Mouse (Mus musculus) cerebellum, adult 11-12 months (tissue): ENCODE results near the gene Ccdc3.
"Not testable (repeated sequence)": the region's sequence is repeated elsewhere in the genome, so short reads cannot be mapped to it uniquely, and the experiment has no call there.

ENCODE experiments used
- DNase-seq: peaks from one replicate; pipeline ENCODE4 v3.0.0; 2022

Ccdc3 gene

DNA sequence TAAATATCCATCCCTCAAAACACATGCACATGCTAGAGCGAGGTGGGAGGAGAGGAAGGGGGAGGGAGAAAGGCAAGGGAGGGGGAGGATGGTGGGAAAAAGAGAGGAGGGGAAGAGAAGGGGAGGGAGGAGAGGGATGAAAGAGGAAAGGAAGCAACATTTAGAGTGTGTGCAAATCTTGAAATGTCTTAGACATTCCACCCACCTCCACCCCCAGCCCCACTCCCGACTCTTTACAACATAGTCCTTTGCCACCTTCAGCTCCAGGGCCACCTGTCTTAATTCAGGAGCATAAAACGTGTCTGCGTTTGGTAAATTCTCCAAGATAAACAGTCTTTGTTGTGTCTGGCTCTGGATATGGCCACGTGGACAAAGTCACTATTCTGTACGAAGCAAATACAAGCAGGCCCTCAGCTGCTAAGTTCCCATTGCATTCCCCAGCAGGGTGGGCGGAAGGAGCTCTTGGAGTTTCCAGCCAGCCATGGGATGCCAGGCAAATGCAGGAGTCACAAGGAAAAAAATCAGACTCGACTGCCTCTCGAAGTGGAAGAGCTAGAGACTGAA lies 77.8 kb downstream of the Ccdc3 start:
- no peak for DNase-seq

GRCm38 (mm10) chr2:5219206-5219605 lies 81.6 kb downstream of the Ccdc3 start:
- DNase-seq: no peak

DNA sequence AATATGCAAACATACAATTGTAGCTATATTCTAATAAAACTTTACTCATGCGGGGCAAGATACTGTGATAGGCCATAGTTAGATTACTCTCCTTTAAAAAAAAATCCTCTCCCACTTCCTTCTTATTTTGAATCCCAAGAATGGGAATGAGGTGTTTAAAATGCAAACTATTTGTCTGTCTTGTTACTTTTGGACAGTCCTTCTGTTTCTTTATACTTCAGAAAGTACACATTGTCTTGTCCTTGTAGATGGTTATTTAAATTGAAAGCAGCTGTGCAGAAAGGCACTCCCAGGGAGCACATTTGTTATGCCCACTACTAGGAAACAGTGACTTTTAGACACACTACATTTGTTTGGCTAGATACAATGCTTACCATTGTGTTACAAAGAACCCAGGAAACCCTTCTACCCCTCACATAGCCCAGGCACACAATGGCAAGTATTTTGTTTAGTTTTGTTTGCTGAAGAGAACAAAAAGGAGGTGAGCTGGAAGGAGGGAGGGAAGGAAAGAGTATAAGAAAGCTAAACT lies 82.3 kb downstream of the Ccdc3 start:
- no peak for DNase-seq

GRCm38 (mm10) chr2:5222571-5222970 lies 85.0 kb downstream of the Ccdc3 start:
- DNase-seq: no peak

DNA sequence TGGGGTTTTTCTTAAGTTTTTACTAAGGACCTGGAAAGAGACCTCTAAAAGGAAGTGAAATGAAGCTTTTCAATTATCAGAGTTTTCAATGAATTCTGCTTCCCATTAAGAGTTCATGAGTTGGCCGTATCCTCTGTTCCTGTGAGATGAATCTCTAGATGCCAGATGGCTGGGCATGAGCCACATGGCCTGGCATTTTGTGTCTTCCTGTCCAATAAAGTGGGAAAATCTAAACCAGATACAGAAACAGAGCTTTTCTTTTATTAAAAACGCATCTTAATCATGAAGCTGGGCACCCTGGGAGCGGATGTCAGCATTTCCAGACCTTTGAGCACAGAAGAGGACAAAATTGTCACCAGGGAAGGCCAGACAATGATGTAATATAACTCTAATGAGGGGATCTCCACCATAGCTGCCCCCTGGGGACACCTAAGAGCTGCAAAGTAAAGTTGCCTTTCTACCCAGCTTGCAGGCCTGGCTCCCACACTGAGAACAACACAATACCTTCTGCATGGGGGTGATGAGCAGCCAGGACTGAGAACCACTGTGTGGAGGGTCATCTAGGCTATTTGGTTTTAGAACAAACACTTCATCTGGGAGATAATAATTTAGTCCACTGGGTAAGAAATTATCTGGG lies 99.4 kb downstream of the Ccdc3 start:
- DNase-seq: peak; percentile 55

DNA sequence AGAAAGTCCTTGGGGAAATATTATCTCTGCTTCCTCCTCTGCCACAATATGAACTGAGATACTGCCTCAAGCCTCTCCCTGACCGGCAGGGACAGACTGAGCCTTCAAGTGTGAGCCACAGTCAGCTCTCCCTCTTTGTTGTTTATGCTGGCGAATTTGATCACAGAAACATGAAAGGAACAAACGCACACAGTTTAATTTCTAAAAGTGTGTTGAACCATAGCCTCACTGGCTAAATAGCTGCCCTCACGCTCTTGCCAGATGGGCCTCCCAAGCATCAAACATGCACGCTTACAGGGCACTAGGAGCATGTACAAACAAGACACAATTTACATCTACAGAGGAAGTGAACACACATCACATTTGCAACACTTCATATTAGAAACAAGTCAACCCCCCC lies 100.3 kb downstream of the Ccdc3 start:
- no peak for DNase-seq

GRCm38 (mm10) chr2:5239492-5239891 lies 101.9 kb downstream of the Ccdc3 start:
- DNase-seq: no peak

DNA sequence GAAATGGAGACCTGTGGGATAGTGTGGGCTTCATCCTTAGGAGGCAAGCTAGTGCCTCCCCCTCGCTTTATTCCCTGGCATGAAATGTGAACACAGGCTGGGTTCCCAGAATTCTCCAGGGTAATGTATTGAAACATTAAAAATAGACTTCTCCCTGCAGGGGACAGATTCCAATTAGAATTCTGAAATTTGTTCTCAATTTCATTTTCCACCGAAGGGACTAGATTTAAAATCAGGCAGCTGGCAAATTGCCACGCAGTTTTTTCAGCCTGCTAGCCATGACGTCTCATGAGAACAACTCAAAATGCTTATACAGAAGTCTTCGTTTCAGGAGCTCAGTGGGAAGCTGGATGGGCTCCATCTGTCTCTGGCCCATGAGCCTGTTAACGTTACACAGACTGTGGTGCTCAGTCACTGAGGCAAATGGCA lies 103.9 kb downstream of the Ccdc3 start:
- peak; percentile 49 for DNase-seq

DNA sequence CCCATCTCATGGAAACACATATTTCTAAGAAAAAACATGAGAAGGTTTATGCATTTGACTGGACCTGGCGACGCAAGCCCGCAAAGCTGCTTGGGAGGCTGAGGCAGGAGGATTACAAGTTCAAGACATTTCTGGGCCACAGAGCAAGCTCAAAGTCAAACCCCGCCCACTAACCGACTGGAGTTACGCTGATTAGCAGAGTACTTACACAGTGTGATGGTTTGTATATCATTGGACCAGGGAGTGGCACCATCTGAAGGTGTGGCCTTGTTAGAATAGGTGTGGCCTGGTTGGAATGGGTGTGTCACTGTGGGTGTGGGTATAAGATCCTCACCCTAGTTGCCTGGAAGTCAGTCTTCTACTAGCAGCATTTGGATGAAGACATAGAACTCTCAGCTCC lies 111.6 kb downstream of the Ccdc3 start:
- not testable (repeated sequence) for DNase-seq

- DNase-seq: peak; percentile 28
Observed at GRCm38 (mm10) chr2:5249969-5250368, 112.4 kb downstream of the Ccdc3 start.

DNA sequence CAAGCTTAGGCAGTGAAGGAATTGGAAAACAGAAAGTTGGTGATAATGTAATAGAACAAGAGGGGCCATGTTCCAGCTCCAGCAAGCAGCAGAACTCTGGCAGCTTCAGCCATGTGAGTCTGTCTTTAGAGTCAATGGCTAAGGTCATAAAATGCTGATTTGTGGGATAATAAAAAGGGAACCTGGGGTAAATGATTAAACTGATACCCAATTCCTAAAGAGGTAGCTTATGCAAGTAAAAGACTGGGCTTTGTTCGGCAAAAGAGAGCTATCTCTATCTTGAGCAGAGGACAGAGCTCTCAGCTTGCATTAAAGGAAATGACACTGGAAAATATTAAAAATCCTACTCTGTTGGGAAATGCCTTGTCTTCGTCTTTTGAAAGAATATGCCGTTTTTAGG lies 120.7 kb downstream of the Ccdc3 start:
- no peak for DNase-seq

DNA sequence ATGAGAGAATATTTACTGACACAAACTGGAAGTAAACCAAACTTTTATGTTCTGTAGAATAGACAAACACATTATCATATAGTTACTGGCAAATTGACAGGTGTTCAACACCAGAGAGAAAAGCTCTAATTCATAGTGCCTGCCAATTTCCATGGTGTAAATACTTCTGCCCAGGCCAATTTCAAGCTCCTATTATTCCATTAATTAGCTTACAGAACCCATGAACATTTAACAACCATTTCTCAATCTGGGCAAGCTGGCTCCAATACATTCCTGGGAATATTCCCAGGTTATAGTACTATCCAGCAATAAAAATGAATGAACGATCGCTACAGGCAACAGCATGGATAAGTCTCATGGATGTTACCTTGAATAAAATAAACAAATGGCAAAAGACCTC lies 124.7 kb downstream of the Ccdc3 start:
- DNase-seq: no peak

DNA sequence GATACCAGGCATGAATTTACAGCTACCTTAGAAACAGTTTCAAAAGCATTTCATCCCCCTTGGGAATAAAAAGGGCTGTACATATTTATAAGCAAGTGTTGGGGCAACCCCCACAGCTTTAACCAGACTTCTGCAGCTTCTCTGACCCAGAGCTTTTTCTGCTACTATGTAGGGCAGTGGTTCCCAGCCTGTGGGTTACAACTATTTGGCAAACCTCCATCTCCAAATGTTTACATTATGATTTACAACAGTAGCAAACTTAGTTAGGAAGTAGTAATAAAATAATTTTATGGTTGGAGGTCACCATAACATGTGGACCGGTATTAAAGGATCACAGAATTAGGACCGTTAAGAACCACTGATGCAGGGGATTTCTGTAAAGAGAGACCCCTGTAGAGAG lies 130.4 kb downstream of the Ccdc3 start:
- no peak for DNase-seq
